Mouse (Mus musculus) stomach, embryonic 16.5 days (tissue): Measurements from ENCODE around the gene Fam161a. TPM values are rescaled to one million over a fixed set of nuclear protein-coding genes. Genes with fewer than 3 reads are reported as not detected.

Experiments used
- ATAC-seq: fragments of 200-750 bp; cut with Nextera tagmentation; 2 replicates; pipeline ENCODE4 v1.8.0; 2017; ENCODE audit warnings: moderate number of reproducible peaks, moderate TSS enrichment; ENCODE audit not compliant: insufficient read depth, low FRiP score
- H3K27ac ChIP-seq: fragments of 300-500 bp; sonication (generic); 2 replicates; pipeline ENCODE4 v1.5.1; 2014; ENCODE audit warnings: low read length
- H3K27me3 ChIP-seq: fragments of 300-500 bp; sonication (generic); 2 replicates; pipeline ENCODE4 v1.6.1; 2014; ENCODE audit warnings: low read length, control low read depth, mixed read lengths; ENCODE audit not compliant: control insufficient read depth, insufficient read depth
- H3K36me3 ChIP-seq: fragments of 300-500 bp; sonication (generic); 2 replicates; pipeline ENCODE4 v1.6.1; 2014; ENCODE audit warnings: low read length; ENCODE audit not compliant: control insufficient read depth, insufficient read depth
- H3K4me1 ChIP-seq: fragments of 300-500 bp; sonication (generic); 2 replicates; pipeline ENCODE4 v1.6.1; 2014; ENCODE audit warnings: low read length, control low read depth, mixed read lengths; ENCODE audit not compliant: control insufficient read depth, insufficient read depth
- H3K4me2 ChIP-seq: fragments of 300-500 bp; sonication (generic); 2 replicates; pipeline ENCODE4 v1.6.1; 2014; ENCODE audit warnings: low read depth, low read length, mixed read lengths
- H3K4me3 ChIP-seq: fragments of 300-500 bp; sonication (generic); replicated peaks from 2 replicates; pipeline ENCODE4 v1.5.1; 2014; ENCODE audit warnings: mild to moderate bottlenecking, low read length
- H3K9ac ChIP-seq: fragments of 300-500 bp; sonication (generic); 2 replicates; pipeline ENCODE4 v1.6.1; 2014; ENCODE audit warnings: low read length
- H3K9me3 ChIP-seq: fragments of 300-500 bp; sonication (generic); replicated peaks from 2 replicates; pipeline ENCODE4 v1.6.1; 2016; ENCODE audit warnings: low read length, control low read depth; ENCODE audit not compliant: control insufficient read depth
- WGBS: fragments of 180-500 bp; shearing (Covaris S2); extraction: QIAGEN DNeasy Blood & Tissue Kit; methylation state at CpG from one replicate; pipeline ENCODE4 v1.1.7; 2014; 5-methylcytosine and 5-hydroxymethylcytosine counted together
- polyA plus RNA-seq: library from polyadenylated mRNA; unstranded; fragments of >200 nt; fragmentation: Nextera tagmentation; extraction: Ambion mirVana; gene quantifications from 2 replicates; pipeline ENCODE4 v1.2.1, GENCODE M21; 2015

Gene Fam161a
- polyA plus RNA-seq, 1 experiment from 2014 or later = 4.2 TPM

- Histone ChIP-seq H3K9ac (no peak overlapping the region), H3K9me3 (no peaks in the 10 kb centered on the region), H3K27ac (no peak overlapping the region), H3K4me1 (peaks cover 18% of the 10 kb centered on the region), H3K27me3 (no peaks in the 10 kb centered on the region), H3K36me3 (no peaks in the 10 kb centered on the region), H3K4me3 (no peak overlapping the region), H3K4me2 (no peak overlapping the region)
- ATAC-seq = no peak
- WGBS = 65% methylated on average over 3 of the region's 3 CpGs
Measured at GRCm38 (mm10) chr11:22985510-22985909, 21.8 kb upstream of the Fam161a start.

GRCm38 (mm10) chr11:22987357-22987756 is 20.0 kb upstream of the Fam161a start:
- ATAC-seq = no peak
- H3K9me3 ChIP-seq = no peaks in the 10 kb centered on the region
- H3K4me3 ChIP-seq = no peak overlapping the region
- WGBS = 32% methylated on average over 2 of the region's 2 CpGs
- H3K9ac ChIP-seq = no peak overlapping the region
- H3K36me3 ChIP-seq = no peaks in the 10 kb centered on the region
- peaks cover 13% of the 10 kb centered on the region; the same call in 1 of the 2 replicates for H3K4me1 ChIP-seq
- H3K27me3 ChIP-seq = no peaks in the 10 kb centered on the region
- H3K27ac ChIP-seq = no peak overlapping the region
- no peak overlapping the region for H3K4me2 ChIP-seq

DNA sequence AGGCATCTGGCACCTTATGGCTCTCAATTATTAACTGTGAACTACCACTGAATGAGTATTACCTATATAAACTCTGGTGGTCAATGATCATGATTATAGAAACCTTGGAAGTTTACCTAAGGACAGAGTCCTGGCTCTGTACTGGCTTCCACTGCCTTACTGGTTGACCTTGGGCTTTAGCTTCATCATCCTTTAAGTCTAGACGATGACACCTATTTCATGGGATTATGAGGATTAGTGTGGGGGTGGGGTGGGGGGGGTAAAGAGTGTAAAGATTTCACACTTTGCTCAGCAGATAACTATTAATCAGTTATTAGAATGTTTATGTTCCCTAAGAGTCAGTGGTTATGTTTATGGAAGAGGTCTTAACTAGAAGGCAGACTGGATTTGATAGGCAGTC is 17.5 kb upstream of the Fam161a start:
- peak overlapping the region; percentile 78 for H3K27ac ChIP-seq
- peaks cover 11% of the 10 kb centered on the region; the same call in 1 of the 2 replicates for H3K4me1 ChIP-seq
- H3K9me3 ChIP-seq = no peaks in the 10 kb centered on the region
- H3K9ac ChIP-seq = peak overlapping the region; percentile 94
- peaks cover 4% of the 10 kb centered on the region; the same call in 1 of the 2 replicates for H3K36me3 ChIP-seq
- H3K4me2 ChIP-seq = peak overlapping the region; percentile 54
- WGBS = 33% methylated on average over 1 of the region's 1 CpGs
- H3K4me3 ChIP-seq = peak overlapping the region; percentile 82
- no peaks in the 10 kb centered on the region for H3K27me3 ChIP-seq
- ATAC-seq = 0 out of 2 replicates have a peak, but pooled peaks have one; percentile 1

DNA sequence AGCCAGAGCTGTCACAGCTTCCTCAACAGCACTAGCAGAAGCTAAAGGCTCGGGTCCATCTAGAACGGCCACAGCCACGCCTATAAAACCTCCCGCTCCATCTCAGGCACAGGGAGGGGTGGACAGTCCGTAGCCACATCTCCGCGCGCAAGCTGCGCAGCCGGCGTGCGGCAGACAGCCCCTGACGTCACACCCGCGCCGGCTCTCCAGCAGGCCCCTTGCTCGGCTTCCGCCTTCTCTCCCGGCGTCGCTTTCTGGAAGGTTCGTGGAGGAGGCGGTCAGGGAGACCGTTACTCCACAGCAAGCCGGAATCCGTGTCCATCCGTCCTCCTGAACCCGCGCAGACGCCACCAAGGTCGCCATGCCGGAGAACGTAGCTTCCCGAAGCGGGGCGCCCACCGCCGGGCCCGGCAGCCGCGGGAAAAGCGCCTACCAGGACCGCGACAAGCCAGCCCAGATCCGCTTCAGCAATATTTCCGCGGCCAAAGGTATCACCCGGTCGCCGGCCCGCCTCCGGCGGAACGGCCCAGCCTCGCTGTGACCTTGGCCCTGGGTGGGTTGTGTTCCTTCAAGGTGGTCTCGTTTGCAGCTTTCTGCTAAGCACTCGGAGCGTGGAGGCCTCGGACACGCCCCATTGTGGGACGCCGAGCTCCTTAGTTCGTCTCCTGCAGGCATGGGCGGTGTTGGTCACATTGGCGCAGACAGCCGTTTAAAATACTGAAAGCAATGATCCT is 16.8 kb upstream of the Fam161a start, which contains the start of gene Cct4:
TSS of gene Cct4 (plus strand) at position 127 of the 734 bp plus-strand sequence.
- Histone ChIP-seq H3K9ac (peak within 1 kb of the TSS; percentile 94), H3K4me1 (peaks cover 11% of the 10 kb centered on the region; the same call in 1 of the 2 replicates), H3K4me2 (peak within 1 kb of the TSS; percentile 67), H3K9me3 (no peaks in the 10 kb centered on the region), H3K36me3 (peaks cover 9% of the 10 kb centered on the region; the same call in 1 of the 2 replicates), H3K4me3 (peak within 1 kb of the TSS; percentile 82), H3K27me3 (no peaks in the 10 kb centered on the region), H3K27ac (peak within 1 kb of the TSS; percentile 78)
- under 1% methylated on average over 66 of the region's 66 CpGs for WGBS
- ATAC-seq = peak; percentile 98

DNA sequence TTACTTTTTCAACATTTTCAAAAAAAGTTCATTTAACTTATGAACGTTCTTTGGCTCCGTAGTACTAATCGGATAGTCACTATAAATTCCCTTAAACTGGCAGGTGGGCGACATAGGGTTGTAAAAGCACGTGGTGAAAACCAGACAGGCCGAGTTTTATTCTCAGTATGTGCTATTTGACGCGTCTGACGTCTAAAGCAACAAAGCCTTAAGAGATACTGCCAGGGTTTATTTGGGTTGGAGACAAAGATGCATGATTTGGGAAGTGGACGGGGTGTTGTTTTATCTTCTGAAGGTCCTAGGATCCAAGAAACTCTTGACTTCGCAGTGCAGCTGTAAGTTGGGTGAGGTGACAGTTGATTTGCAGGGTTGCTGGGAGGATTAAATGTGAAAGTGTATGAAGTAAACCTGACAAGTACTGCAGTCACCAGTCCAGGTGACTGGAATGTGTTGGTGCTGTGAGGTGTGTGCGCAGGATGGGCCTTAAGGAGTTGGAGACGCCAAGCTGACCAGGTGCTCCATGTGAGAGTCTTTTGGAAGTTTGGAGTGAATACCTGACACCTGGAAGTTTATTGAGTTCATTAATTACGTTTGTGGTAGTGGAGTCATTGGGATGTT is 16.0 kb upstream of the Fam161a start:
- 7% methylated on average over 14 of the region's 14 CpGs for WGBS
- Histone ChIP-seq H3K4me2 (peak overlapping the region; percentile 67), H3K27ac (no peak overlapping the region), H3K9ac (peak overlapping the region; percentile 94), H3K9me3 (no peaks in the 10 kb centered on the region), H3K36me3 (peaks cover 9% of the 10 kb centered on the region; the same call in 1 of the 2 replicates), H3K27me3 (no peaks in the 10 kb centered on the region), H3K4me3 (peak overlapping the region; percentile 82), H3K4me1 (peaks cover 11% of the 10 kb centered on the region; the same call in 1 of the 2 replicates)
- no peak for ATAC-seq

DNA sequence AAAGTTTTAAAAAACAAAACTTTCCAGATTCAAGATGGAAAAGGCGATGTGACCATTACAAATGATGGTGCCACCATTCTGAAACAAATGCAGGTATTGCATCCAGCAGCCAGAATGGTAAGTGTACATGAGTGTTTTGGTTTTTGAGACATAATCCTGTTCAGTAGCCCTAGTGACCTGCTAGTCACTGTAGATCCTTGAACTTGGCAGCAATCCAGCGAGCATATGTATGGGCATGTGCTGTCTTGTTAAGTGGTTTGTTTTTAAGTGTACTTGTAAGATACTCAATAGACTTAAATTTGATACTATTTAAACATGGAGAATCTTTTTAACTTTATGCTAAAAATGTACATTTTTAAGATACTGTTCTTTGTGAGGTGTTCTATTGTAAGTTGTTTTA is 13.1 kb upstream of the Fam161a start:
- ATAC-seq = no peak
- no peaks in the 10 kb centered on the region for H3K9me3 ChIP-seq
- WGBS = 85% methylated on average over 2 of the region's 2 CpGs
- no peak overlapping the region for H3K27ac ChIP-seq
- H3K4me1 ChIP-seq = peaks cover 11% of the 10 kb centered on the region; the same call in 1 of the 2 replicates
- H3K4me3 ChIP-seq = no peak overlapping the region
- H3K27me3 ChIP-seq = no peaks in the 10 kb centered on the region
- peaks cover 18% of the 10 kb centered on the region for H3K36me3 ChIP-seq
- H3K9ac ChIP-seq = no peak overlapping the region
- H3K4me2 ChIP-seq = no peak overlapping the region

DNA sequence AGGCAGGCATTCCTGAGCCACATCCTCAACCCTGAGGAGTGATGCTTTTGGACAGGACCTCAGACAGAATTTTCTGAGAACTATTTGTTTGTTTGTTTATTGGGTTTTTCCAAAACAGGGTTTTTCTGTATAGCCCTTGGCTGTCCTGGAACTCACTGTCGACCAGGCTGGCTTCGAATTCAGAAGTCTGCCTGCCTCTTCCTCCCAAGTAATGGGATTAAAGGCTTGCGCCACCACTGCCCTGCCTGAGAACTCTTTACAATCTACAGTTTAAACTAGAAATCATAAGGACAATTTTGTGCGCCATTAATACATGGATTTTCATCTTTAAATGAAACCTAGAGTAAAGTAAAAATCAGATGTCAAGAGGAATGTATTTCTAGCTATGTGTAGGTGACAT is 11.9 kb upstream of the Fam161a start:
- no peak overlapping the region for H3K4me3 ChIP-seq
- H3K4me2 ChIP-seq = no peak overlapping the region
- H3K9ac ChIP-seq = no peak overlapping the region
- no peaks in the 10 kb centered on the region for H3K27me3 ChIP-seq
- H3K9me3 ChIP-seq = no peaks in the 10 kb centered on the region
- WGBS = 93% methylated on average over 4 of the region's 4 CpGs
- peaks cover 30% of the 10 kb centered on the region for H3K36me3 ChIP-seq
- peaks cover 6% of the 10 kb centered on the region; the same call in 1 of the 2 replicates for H3K4me1 ChIP-seq
- ATAC-seq = no peak
- no peak overlapping the region for H3K27ac ChIP-seq

GRCm38 (mm10) chr11:22998308-22998707 is 9.0 kb upstream of the Fam161a start:
- no peak overlapping the region for H3K4me3 ChIP-seq
- peaks cover 38% of the 10 kb centered on the region for H3K36me3 ChIP-seq
- no peaks in the 10 kb centered on the region for H3K9me3 ChIP-seq
- no peaks in the 10 kb centered on the region for H3K27me3 ChIP-seq
- no peak for ATAC-seq
- no peaks in the 10 kb centered on the region for H3K4me1 ChIP-seq
- no peak overlapping the region for H3K27ac ChIP-seq
- no peak overlapping the region for H3K4me2 ChIP-seq
- 68% methylated on average over 1 of the region's 1 CpGs for WGBS
- H3K9ac ChIP-seq = no peak overlapping the region

DNA sequence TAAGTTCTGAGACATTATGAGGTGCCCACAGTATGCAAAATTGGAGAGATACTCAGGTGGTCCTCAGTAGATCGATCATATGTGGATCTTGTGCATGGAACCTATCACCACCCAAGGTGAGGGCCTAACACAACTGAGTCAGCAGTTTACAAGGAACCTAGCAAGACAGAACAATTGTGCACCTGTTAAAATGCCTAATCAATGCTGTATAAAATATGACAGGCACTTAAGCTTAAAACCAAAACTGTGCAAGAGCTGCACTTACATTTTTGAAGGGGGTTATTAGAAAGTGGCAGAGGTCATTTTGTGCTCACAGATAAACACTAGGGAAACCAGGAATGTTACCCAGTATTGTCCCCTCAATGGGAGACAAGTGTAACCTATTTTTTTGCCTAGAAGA is 2.1 kb upstream of the Fam161a start:
- Histone ChIP-seq H3K36me3 (peaks cover 14% of the 10 kb centered on the region; the same call in 1 of the 2 replicates), H3K9ac (no peak overlapping the region), H3K27ac (no peak overlapping the region), H3K4me1 (0 out of 2 replicates have a peak, but pooled peaks cover 5% of the 10 kb centered on the region), H3K4me2 (no peak overlapping the region), H3K9me3 (no peaks in the 10 kb centered on the region), H3K4me3 (no peak overlapping the region), H3K27me3 (no peaks in the 10 kb centered on the region)
- ATAC-seq = no peak
- WGBS = 95% methylated on average over 1 of the region's 1 CpGs
